Mouse (Mus musculus) c-Kit-positive CD71-positive TER-119-negative erythroid progenitor cells, embryonic 14.5 days (primary cell): ENCODE measurements around the gene Fancc.

Experiments
- DNase-seq: peaks from one replicate; pipeline ENCODE4 v3.0.0-alpha.2; 2013; ENCODE audit warnings: low read depth

Gene Fancc

DNA sequence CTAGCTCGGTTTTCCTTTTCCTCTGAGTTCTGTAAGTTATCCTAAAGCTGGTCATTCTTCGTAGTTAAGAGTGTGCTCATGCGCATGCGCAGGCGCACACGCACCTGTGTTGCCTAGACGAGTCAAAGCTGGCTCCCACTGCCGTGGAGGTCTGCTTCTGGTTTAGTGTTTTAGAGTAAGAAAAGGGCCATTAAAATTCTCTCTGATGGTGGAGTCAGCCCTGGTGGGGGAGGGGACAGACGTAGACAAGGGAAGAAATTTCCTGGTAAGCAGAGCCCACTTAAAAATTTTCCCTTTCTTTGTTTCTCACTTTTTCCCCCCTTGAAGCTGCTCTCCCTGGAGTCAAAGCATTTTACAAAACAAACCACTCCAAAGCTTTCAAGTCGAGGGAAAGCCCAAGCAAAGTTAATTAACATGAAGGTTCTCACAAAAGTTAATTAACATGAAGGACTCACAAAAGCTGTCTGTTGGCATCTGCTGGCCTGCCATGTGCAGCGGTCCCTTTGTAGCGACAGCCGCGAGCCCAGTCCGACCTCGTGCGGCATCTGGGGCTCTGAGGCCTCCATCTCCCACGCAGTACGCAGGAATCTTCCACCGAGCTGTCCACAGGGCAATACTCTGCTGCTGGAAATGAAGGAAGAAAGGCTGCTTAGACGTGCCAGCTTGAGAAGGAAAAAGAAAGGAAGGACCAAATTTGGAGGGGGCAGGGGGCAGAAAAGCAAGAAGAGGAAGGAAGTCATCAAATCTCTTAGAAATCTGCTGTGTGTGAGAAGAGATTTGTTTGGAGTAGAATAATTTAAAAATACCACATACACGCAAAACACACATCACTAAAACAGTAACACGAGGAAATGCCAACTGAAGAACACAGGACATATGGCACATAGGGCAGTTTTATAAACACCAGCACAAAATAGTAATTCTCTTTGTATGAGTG is at the start of gene Fancc:
Gene Fancc (minus strand): TSS at position 633 of the 937 bp plus-strand sequence.
- DNase-seq: no peak

DNA sequence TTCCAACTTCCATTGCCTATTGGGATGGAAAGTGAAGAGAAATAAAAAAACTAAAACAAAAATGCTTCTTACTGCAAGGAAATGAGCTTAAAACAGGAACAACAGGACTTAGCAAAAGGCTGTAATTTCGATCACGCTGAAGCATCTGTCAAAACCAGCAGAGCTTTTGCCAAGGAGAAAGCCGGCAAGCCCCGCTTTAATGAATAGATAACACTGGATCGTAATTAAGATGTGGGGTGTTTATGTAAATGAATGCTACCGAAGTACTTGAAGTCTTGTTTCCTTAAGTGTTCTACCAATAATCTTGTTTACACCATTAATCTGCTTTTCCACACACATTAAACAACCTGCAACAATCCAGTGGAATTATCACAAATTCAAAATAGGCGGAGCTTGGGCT is 48.2 kb upstream of the Fancc start:
- DNase-seq: no peak

DNA sequence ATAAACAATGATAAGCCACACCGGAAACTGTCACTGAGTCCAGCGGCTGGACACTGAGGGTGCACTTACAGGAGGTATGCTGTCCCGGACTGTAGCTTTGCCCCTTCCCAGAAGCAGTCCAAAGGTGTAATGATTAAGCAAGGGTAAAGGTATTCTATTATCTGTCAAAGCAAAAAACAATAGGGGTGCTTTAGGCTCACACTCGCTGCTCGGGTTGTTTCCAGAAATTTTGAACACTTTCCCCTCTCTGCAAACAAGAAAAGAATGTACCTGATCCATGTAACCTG is 47.8 kb upstream of the Fancc start:
- DNase-seq: no peak

DNA sequence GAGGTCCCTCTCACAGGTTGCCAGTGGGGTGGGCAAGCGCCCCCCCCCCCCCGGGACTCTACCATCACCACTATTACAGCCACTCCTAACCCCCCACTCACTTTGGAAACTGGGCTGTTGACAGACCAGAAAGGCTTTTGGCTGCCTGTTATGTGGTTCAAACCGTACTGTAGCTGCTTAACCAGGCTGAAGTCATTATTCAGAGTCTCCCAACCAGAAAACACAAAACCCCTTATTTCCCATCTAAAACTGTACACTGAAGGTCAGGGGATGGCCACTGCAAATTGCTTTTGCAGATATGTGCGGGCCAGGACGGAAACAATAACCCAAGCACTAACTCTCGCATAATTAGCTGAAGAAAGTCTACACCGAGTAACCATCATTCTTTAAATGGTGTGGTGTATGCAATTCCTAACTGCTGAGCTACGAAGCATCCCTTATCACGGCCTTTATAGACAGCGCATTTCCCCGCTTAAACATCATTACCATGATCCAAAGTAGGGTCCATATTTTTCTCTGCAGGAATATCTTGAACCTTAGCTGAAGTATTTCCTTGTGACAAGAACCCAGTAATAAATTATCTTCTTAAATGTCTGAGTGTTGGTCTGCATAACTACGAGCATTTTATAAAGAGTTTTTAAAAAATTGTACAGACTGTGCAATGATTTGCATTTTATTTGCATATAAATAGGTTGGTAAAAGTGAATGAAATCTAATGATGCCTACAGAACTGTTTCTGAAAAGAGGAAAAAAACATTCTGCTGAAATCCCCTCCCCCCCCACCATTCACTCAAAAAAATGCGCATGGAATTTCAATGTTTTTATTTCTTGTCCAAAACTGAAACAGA is 47.3 kb upstream of the Fancc start:
- no peak for DNase-seq

DNA sequence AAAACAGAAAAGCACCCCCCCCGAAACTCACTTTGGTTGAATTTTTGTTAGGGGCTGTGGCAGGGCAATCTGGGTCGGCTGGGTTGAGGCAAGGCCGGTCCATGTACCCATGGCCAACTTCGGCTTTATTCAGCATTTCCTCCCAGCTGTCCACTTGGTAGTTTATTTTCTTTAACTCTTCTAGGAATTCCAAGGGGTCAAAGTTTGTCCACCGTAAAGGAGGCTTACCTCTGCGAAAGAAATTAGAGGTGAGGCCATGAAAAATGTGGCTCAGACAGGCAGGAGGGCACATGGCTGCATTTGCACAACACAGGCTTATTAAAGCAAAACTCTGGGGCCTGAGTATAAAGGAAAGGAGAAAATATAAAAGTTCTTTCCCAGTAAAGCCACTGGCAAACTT is 46.4 kb upstream of the Fancc start:
- no peak for DNase-seq

DNA sequence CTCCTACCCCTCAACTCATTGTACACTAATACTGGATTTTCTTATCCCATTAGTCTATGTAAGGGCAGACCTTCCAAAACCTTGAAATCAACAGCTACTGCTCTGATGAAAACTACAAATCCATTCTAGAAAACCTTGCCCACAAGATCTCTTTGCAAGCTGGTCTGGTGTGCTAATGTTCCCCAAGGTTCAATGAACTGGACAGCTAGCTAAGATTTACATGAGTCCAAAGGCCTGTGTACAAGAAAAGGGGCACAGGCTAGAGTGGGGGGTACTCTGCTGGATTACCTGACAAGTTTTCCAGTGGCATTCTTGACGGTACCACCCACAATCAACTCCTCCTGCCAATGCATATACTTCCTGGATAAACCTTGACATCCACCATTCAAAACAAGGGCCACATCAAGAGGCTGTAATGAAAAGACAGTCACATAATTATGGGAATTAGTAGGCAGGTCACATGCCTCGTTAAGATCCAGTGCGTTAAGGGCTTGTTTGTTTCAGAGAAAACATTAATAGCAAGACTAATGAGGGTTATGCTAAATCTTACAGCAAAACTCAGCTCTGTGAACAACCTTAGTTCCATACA is 45.8 kb upstream of the Fancc start:
- DNase-seq: no peak

DNA sequence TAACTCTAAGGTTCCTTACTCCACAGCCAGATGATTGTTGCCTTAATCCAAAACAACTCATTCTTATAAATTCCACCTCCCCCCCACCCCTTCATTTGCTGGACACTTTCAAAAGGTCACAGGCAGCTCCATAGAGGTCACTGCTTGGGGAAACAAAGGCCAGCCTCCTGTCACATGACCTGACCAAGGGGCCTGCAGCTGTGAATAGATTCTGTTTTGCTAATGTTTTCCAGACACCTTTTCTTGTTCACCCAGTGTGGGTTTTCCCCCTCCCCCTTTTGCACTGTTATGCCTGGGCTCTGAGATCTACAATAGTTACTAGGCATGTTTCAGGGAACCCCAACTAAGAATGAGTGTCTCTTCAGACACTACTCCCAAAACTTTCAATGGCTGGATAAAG is 44.4 kb upstream of the Fancc start:
- DNase-seq: no peak

DNA sequence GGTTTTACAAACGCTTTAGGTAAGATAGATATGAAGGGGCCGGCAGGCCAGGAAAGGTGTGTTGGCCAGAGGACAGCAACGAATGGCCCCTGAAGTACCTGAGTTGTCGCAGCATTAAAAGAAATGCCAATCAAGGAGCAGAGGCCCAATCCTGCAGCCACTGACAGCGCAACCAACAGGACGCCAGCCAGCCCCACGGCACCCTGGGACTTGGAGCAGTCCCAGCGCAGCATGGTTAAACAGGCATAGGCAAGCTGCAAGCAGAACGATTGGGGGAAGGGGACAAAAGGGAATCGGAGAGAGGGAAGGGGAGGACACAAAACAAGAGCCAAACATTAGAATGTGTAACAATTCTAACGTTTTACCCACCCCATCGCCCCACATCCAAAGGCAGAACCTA is 43.5 kb upstream of the Fancc start:
- no peak for DNase-seq

DNA sequence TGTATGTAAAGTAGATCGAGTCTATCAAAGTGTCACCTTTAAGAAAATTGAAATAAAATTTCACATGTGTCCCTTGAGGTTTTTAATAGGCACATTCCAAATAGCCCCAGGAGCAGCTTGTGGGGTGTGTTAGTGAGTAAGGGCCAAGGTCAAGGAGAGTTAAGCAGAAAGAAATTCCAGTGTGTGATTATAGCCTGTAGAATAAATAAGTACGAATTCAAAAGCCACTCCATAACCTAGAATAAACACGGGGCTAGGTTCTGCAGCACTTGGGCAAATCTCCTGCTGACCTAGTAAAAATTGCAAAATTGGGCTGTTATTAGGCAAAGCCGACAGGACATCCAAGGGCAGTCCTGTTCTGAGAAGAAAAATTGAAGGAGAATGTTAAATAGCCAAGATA is 37.9 kb upstream of the Fancc start:
- DNase-seq: no peak

DNA sequence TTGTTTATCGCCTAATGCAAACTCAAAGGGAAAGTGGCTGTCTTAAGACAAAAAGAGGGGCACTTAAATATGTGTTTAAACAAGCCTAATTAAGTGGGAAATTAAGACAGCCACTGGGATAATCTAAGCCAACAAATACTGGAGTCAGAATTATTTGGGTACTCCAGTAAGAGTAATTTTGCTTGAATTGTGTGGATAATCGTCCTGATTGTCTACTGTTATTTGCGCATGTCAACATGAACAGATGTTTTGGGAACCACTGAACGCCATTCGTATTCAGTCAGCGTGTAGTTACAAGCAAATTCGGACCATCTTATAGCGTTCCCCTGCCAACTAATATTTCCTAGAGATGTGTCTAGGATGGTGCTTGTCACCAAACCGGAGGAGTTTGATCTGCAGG is 33.8 kb upstream of the Fancc start:
- DNase-seq: no peak

DNA sequence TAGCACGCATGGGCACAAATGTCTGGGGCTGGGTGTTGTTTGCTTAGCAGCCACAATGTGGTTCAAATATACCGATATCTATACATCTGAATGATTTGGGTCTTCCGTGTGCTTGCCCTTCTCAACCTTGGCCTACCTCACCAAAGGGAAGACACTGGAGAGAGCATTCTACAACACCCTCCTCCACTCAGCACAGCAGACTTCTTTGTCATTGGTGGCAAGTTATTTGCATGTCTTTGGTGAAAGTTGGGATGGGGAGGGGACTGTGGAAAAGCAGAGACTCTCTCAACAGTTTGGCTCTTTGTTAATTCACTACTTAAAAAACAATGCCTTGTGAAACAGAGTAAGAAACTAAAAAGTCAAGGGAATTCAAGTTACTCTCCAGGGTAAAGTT is 33.3 kb upstream of the Fancc start:
- no peak for DNase-seq

DNA sequence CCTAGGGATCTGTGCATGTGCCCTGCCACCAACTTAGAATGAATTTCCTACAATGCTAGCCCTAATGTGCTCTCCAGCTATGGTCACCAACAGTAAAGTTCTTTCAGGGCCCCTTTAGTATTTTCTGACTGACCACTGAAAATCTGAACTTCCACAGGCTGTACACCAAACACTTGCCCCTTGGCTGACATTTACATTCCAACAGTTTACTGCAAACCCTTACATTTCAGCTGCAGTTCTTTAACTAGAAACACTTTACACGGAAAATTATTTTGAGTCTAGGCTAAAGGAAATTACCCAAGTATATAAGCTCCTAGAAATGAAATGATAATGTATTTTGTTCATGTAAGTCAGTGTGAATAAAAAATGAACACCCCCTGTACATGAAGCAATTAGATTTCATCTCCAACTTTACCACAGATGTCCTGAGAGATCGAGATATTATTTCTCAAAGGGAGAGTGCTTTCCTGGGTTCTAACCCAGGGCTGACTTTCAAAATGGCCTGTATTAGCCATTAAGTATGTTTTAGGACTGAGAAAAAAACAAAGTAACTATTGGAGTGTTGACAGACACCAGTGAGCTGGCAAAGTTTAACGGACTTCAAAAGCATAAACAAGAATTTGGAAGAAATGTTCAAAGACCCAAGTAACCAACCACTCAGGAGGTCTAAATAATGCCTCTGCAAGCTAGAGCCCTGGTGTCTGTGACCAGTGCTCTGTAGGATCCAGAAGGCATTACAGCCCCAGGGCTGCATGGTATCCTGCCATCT is 32.7 kb upstream of the Fancc start:
- DNase-seq: no peak

DNA sequence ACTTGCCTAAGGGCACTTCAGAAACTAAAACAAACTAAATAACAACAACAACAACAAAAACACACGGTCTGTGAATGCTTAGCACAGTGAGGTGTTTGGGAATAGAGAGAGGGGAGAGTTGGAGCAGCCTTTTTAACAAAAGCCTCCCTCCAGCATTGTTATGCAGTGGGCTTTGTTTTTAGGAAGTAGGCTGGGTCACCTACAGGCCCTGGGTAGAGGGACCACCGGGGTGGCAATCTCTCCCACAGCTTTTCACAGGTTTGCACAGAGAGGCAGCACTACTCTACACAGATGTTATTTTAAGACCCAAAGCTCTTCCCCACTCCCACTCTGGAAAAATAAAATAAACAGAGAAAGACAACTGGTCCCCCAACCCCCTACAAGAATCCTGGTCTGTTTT is 31.8 kb upstream of the Fancc start:
- no peak for DNase-seq

DNA sequence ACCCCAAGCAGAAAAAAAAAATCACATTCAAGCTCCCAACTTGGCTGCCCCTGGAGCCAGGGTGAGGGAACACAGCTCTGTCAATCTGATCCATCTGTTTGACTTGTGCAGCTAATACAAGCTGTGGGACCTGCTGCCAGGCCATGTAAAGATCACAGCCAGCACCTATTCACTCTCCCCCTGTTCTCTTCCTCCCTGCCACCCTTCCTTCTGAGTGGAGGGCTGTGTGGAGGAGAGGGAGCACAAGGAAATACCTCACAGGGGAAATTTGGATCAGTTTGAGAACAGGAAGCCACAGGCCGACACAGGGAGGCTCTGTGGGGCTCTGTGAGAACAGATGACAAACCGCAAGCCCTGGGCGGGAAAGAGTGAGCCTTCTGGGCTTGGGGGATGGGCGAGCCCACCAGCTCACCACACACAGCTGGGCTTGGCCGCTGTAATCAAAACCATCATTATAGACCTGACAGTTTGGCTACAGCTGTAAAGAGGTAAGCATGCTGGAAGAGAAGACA is 31.1 kb upstream of the Fancc start:
- DNase-seq: no peak

DNA sequence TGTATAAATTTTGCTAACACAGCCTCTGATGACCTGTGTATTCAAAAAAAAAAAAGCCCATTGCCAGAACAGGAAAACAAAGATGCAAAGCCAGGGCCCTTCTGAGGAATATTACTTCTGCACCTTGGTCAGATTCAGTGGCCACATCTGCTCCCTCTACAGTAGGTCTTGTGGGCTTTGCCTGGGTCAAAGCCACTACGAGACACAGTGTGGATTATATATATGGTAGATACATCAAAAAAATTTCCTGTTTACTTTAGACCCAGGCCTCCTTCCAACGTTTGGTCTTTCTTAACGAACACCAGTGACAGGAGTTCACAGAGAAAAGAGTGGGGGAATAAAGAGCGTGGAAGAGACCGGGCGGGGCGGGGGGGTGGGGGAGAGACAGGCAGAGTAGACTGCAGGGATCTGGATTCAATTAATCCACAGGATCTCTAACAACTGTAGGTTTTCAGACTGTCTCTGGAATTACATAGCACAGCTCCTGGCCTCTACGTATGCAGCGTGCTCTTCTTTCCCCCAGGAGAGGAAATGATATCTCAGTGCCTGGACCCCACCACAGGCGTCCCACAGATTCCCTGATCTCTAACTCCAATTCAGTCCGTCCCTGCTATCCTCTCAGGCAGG is 28.6 kb upstream of the Fancc start:
- no peak for DNase-seq

DNA sequence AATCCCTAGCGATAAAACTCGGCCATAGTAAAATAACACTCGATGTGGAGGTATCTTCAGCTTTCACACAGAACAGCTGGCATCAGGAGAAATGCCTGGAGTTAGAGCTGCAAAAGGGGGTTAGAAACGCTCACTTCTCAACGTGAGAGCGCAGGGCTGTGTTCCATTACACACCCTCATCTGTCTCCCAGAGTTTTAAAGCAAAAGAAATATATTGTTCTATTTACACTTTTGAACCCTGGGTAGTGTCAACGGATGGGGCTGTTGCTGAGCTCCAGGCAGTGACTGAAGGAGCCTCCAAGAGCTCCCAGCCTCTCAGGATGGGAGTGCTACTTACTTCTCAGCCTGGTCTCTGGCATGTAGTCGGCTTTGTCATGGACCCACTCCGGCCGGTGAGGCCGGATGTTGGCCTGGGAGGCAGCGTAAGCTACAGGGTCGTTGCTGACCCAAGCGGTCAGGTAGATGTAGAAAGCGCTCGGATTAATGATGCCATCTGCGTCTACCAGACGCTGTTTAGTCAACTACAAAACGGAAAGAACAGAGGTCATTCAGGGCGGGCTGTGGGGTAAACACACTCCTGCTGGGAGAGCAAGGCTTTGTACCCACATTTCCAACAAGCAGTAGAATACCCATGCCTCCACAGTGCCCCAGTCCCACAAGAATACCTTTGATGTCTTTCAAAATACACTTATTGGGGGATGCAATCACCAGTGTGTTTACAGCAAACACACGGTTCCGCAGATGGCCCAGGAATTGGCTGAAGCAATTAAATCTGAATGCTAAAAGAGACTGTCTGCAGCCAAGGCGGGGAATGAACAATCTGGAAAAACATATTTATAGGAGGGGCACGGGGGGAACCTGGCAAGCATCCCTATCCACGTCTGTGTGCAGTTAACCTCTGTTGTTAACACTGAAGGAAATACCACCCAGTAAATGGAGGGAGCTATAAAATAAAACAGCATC is 27.8 kb upstream of the Fancc start:
- no peak for DNase-seq

DNA sequence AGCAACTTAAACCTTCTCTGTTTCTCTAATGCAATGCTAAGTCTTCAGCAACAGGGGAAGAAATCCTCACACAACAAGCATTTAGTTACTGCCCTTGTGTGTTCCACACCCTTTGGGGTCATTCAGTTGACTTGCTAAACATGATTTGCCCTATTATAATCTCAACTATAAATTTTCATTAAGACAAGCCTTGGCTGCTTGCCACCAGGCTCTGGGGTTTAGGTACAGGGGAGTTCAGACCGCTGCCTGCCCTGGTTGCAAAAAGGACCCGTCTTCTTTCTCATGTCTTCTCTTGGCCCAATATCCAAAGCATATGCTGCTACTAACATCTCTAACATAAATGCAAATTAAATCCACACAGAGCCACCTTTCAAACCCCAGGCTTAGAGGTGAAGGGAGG is 27.0 kb upstream of the Fancc start:
- no peak for DNase-seq

DNA sequence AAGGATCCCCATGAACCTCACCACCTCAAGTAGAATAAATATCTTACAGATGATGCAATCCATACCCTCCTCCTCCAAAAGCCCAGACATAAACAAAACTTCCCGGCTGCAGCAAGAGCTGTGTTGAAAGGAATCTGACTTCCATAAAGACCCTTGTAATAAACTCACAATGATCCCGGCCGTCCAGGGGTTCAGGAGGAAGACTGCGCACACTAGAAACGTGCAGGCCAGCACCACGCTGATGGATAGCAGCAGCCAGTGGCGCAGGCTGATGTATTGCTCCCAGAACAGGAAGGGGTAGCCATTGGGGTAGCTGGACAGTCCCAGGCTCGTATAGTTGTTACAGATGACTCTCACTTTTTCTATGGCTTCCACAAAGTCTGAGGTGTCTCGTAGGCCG is 25.8 kb upstream of the Fancc start:
- no peak for DNase-seq

DNA sequence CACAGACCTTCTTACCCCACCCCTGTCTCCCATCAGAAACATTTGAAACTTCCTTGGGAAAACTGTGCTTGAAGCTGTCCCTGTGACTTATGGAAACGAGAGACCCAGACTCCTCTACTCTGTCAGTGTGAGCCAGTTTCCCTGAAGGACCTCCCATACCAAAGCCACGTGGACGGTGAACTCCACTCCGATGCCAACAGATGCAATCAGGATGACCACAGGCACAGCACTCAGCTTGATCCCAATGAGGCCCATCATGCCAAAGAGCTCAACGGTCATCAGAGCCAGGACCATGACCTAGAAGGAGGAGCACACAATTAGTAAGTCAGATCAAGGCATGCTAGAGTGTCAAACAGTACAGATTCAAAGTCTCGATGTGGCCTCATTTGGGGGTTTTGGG is 23.0 kb upstream of the Fancc start:
- DNase-seq: no peak

DNA sequence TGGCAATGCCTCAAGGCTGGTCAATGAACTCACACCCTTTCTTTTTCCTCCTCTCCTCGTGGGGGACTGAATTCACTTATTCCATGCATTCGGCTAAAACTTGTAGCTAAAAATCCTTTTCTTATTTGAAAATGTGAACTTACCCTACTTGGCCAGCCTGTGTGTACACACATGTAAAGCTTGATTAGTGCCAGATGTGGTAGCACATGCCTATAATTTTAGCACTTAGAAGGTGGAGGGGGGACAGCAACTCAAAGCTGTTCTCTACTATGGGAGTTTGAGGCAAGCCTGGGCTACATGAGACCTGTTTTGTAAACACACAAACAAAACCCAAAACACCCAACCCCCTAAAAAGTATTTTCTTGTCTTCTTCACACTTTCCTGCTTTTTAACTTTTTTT is 19.5 kb upstream of the Fancc start:
- DNase-seq: no peak
